Mouse (Mus musculus): ENCODE measurements around the gene Zfp13. TPM values are rescaled to one million over a fixed set of nuclear protein-coding genes. Genes with fewer than 3 reads are reported as not detected.
A peak's percentile ranks its signal among the peaks of the same experiment; 100 is the strongest.

Gene Zfp13
- polyA plus RNA-seq, 1 experiment: 27.7 TPM

GRCm38 (mm10) chr17:23546333-23546701 lies 53.0 kb downstream of the Zfp13 start:
- no peaks in the 10 kb centered on the region for H3K9me3 ChIP-seq (replicated peaks; ENCODE audit: control insufficient read depth, insufficient read depth, low read length, poor library complexity, severe bottlenecking)
- TF ChIP-seq EP300 (IDR thresholded peaks at IDR 0.05; ENCODE audit: insufficient read depth, low read depth, low read length) (no peak), POLR2A (IDR thresholded peaks at IDR 0.05; ENCODE audit: insufficient read depth, low read length) (no peak), CTCF (IDR thresholded peaks at IDR 0.05; ENCODE audit: low read depth, low read length) (no peak)
- H3K27ac ChIP-seq (ENCODE audit: insufficient read depth, low read length): peak overlapping the region; percentile 7; the same call in 1 of the 2 replicates
- no peaks in the 10 kb centered on the region for H3K36me3 ChIP-seq (ENCODE audit: control insufficient read depth, insufficient read depth, low read length, poor library complexity, severe bottlenecking)
- peak overlapping the region; percentile 95 for H3K4me3 ChIP-seq (ENCODE audit: low read depth, low read length)
- peaks cover 5% of the 10 kb centered on the region for H3K4me1 ChIP-seq (ENCODE audit: control insufficient read depth, insufficient read depth, low read length)
- no peaks in the 10 kb centered on the region for H3K27me3 ChIP-seq (ENCODE audit: control insufficient read depth, insufficient read depth, low read length, poor library complexity, severe bottlenecking)
- peak overlapping the region; percentile 86 for H3K9ac ChIP-seq (ENCODE audit: low read depth, poor library complexity, severe bottlenecking)

GRCm38 (mm10) chr17:23545841-23546240 lies 53.4 kb downstream of the Zfp13 start:
- peak overlapping the region; percentile 62 for H3K4me3 ChIP-seq (ENCODE audit: low read depth, low read length)
- H3K27me3 ChIP-seq (ENCODE audit: control insufficient read depth, insufficient read depth, low read length, poor library complexity, severe bottlenecking): no peaks in the 10 kb centered on the region

DNA sequence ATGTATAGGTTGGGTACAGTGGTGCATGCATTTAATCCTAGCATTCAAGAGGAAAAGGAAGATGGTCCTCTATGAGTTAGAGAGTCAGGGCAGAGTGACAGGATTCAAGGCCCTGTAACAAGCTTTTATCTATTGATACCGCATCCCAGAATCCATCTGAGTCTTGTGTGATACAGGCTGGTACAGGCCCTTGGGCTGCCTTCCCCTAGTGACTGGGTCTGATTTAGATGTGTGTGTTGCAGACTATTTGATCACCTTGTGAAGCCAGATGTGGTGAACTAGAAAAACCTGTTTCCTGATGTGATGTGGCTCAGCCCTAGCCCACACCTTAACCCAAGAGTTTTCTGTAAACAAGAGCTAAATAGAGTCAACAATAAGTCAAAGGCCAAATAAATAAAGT lies 54.5 kb downstream of the Zfp13 start:
- Histone ChIP-seq H3K36me3 (ENCODE audit: control insufficient read depth, insufficient read depth, low read length, poor library complexity, severe bottlenecking) (no peaks in the 10 kb centered on the region), H3K27me3 (ENCODE audit: control insufficient read depth, insufficient read depth, low read length, poor library complexity, severe bottlenecking) (no peaks in the 10 kb centered on the region), H3K9ac (ENCODE audit: low read depth, poor library complexity, severe bottlenecking) (no peak overlapping the region), H3K27ac (ENCODE audit: insufficient read depth, low read length) (no peak overlapping the region), H3K9me3 (replicated peaks; ENCODE audit: control insufficient read depth, insufficient read depth, low read length, poor library complexity, severe bottlenecking) (no peaks in the 10 kb centered on the region), H3K4me3 (ENCODE audit: low read depth, low read length) (no peak overlapping the region), H3K4me1 (ENCODE audit: control insufficient read depth, insufficient read depth, low read length) (peaks cover 5% of the 10 kb centered on the region)
- no peak for TF ChIP-seq EP300 (IDR thresholded peaks at IDR 0.05; ENCODE audit: insufficient read depth, low read depth, low read length)
- TF ChIP-seq CTCF (IDR thresholded peaks at IDR 0.05; ENCODE audit: low read depth, low read length): no peak
- TF ChIP-seq POLR2A (IDR thresholded peaks at IDR 0.05; ENCODE audit: insufficient read depth, low read length): no peak

More at GRCm38 (mm10) chr17:23545841-23546240, 53.4 kb downstream of the Zfp13 start:
- H3K36me3 ChIP-seq (ENCODE audit: control insufficient read depth, insufficient read depth, low read length, poor library complexity, severe bottlenecking): no peaks in the 10 kb centered on the region
- peak overlapping the region; percentile 86; the same call in 1 of the 2 replicates for H3K9ac ChIP-seq (ENCODE audit: low read depth, poor library complexity, severe bottlenecking)
- H3K27ac ChIP-seq (ENCODE audit: insufficient read depth, low read length): no peak overlapping the region
- no peak for TF ChIP-seq EP300 (IDR thresholded peaks at IDR 0.05; ENCODE audit: insufficient read depth, low read depth, low read length)
- TF ChIP-seq POLR2A (IDR thresholded peaks at IDR 0.05; ENCODE audit: insufficient read depth, low read length): no peak
- TF ChIP-seq CTCF (IDR thresholded peaks at IDR 0.05; ENCODE audit: low read depth, low read length): no peak
- H3K9me3 ChIP-seq (replicated peaks; ENCODE audit: control insufficient read depth, insufficient read depth, low read length, poor library complexity, severe bottlenecking): no peaks in the 10 kb centered on the region
- H3K4me1 ChIP-seq (ENCODE audit: control insufficient read depth, insufficient read depth, low read length): peaks cover 5% of the 10 kb centered on the region

- Histone ChIP-seq H3K9ac (ENCODE audit: low read depth, poor library complexity, severe bottlenecking) (no peak overlapping the region), H3K27ac (ENCODE audit: insufficient read depth, low read length) (0 out of 2 replicates have a peak overlapping the region, but pooled peaks have one; percentile 13), H3K36me3 (ENCODE audit: control insufficient read depth, insufficient read depth, low read length, poor library complexity, severe bottlenecking) (no peaks in the 10 kb centered on the region), H3K4me1 (ENCODE audit: control insufficient read depth, insufficient read depth, low read length) (peaks cover 5% of the 10 kb centered on the region), H3K4me3 (ENCODE audit: low read depth, low read length) (no peak overlapping the region), H3K9me3 (replicated peaks; ENCODE audit: control insufficient read depth, insufficient read depth, low read length, poor library complexity, severe bottlenecking) (no peaks in the 10 kb centered on the region), H3K27me3 (ENCODE audit: control insufficient read depth, insufficient read depth, low read length, poor library complexity, severe bottlenecking) (no peaks in the 10 kb centered on the region)
- TF ChIP-seq POLR2A (IDR thresholded peaks at IDR 0.05; ENCODE audit: insufficient read depth, low read length): no peak
- no peak for TF ChIP-seq EP300 (IDR thresholded peaks at IDR 0.05; ENCODE audit: insufficient read depth, low read depth, low read length)
- TF ChIP-seq CTCF (IDR thresholded peaks at IDR 0.05; ENCODE audit: low read depth, low read length): no peak
These were observed 55.3 kb downstream of the Zfp13 start for GRCm38 (mm10) chr17:23543983-23544382.

DNA sequence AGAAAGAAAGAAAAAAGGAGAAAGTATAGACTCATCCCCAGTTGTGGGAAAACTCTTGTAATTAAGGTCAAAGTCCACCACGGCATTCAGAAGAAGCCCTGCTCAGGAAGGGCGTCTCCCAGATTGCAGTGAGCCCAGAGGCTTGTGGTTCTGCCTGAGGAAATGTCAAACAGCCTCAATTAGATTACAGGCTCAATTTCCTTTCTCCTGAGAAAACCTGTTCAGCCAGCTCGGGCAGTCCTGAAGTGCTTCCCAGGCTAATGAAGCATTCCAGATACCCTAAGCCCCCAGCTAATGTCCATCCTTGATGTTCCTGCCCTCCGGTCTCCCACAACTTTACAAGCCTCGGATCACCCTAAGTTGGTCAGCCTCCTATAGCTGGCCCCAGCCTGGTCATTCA lies 56.0 kb downstream of the Zfp13 start:
- Histone ChIP-seq H3K36me3 (ENCODE audit: control insufficient read depth, insufficient read depth, low read length, poor library complexity, severe bottlenecking) (no peaks in the 10 kb centered on the region), H3K27me3 (ENCODE audit: control insufficient read depth, insufficient read depth, low read length, poor library complexity, severe bottlenecking) (no peaks in the 10 kb centered on the region), H3K27ac (ENCODE audit: insufficient read depth, low read length) (peak overlapping the region; percentile 13; the same call in 1 of the 2 replicates), H3K4me1 (ENCODE audit: control insufficient read depth, insufficient read depth, low read length) (peaks cover 5% of the 10 kb centered on the region), H3K4me3 (ENCODE audit: low read depth, low read length) (no peak overlapping the region), H3K9ac (ENCODE audit: low read depth, poor library complexity, severe bottlenecking) (no peak overlapping the region), H3K9me3 (replicated peaks; ENCODE audit: control insufficient read depth, insufficient read depth, low read length, poor library complexity, severe bottlenecking) (no peaks in the 10 kb centered on the region)
- TF ChIP-seq EP300 (IDR thresholded peaks at IDR 0.05; ENCODE audit: insufficient read depth, low read depth, low read length) (peak; percentile 75), POLR2A (IDR thresholded peaks at IDR 0.05; ENCODE audit: insufficient read depth, low read length) (no peak)

GRCm38 (mm10) chr17:23542835-23543234 lies 56.5 kb downstream of the Zfp13 start:
- no peaks in the 10 kb centered on the region for H3K36me3 ChIP-seq (ENCODE audit: control insufficient read depth, insufficient read depth, low read length, poor library complexity, severe bottlenecking)
- H3K4me1 ChIP-seq (ENCODE audit: control insufficient read depth, insufficient read depth, low read length): peaks cover 5% of the 10 kb centered on the region
- TF ChIP-seq POLR2A (IDR thresholded peaks at IDR 0.05; ENCODE audit: insufficient read depth, low read length) (no peak), EP300 (IDR thresholded peaks at IDR 0.05; ENCODE audit: insufficient read depth, low read depth, low read length) (no peak), CTCF (IDR thresholded peaks at IDR 0.05; ENCODE audit: low read depth, low read length) (no peak)
- peak overlapping the region; percentile 69 for H3K27ac ChIP-seq (ENCODE audit: insufficient read depth, low read length)
- H3K9me3 ChIP-seq (replicated peaks; ENCODE audit: control insufficient read depth, insufficient read depth, low read length, poor library complexity, severe bottlenecking): no peaks in the 10 kb centered on the region
- H3K4me3 ChIP-seq (ENCODE audit: low read depth, low read length): no peak overlapping the region
- no peak overlapping the region for H3K9ac ChIP-seq (ENCODE audit: low read depth, poor library complexity, severe bottlenecking)
- H3K27me3 ChIP-seq (ENCODE audit: control insufficient read depth, insufficient read depth, low read length, poor library complexity, severe bottlenecking): no peaks in the 10 kb centered on the region
